Mouse (Mus musculus) liver, adult 2 months (tissue): ENCODE data around the gene Nasp. TPM values are rescaled to one million over a fixed set of nuclear protein-coding genes. Genes with fewer than 3 reads are reported as not detected.

Source experiments
- DNase-seq: peaks from one replicate; pipeline ENCODE4 v3.0.0-alpha.2; 2011; ENCODE audit warnings: low read depth, low spot score; ENCODE audit errors: extremely low read depth
- H3K27ac ChIP-seq: fragments of 200-500 bp; replicated peaks from 2 replicates; pipeline ENCODE4 v1.5.1; 2012; ENCODE audit warnings: low read depth, mild to moderate bottlenecking, control low read depth, inconsistent platforms, low read length; ENCODE audit not compliant: insufficient read depth
- H3K27me3 ChIP-seq: fragments of 200-500 bp; 2 replicates; pipeline ENCODE4 v1.6.1; 2012; ENCODE audit warnings: mild to moderate bottlenecking, moderate library complexity, low read length, inconsistent platforms; ENCODE audit not compliant: control insufficient read depth, insufficient read depth
- H3K36me3 ChIP-seq: fragments of 200-500 bp; 2 replicates; pipeline ENCODE4 v1.6.1; 2012; ENCODE audit warnings: low read length, inconsistent platforms; ENCODE audit not compliant: control insufficient read depth, insufficient read depth
- H3K4me1 ChIP-seq: fragments of 200-500 bp; 2 replicates; pipeline ENCODE4 v1.6.1; 2011; ENCODE audit warnings: low read length; ENCODE audit not compliant: control insufficient read depth, insufficient read depth
- H3K4me3 ChIP-seq: fragments of 200-500 bp; 2 replicates; pipeline ENCODE4 v1.5.1; 2011; ENCODE audit warnings: low read depth, mild to moderate bottlenecking, control low read depth, low read length, moderate library complexity; ENCODE audit not compliant: insufficient read depth
- H3K79me2 ChIP-seq: fragments of 200-500 bp; 2 replicates; pipeline ENCODE4 v1.6.1; 2012; ENCODE audit warnings: inconsistent platforms, mild to moderate bottlenecking, low read length, moderate library complexity; ENCODE audit not compliant: control insufficient read depth, insufficient read depth
- H3K9ac ChIP-seq: fragments of 200-500 bp; 2 replicates; pipeline ENCODE4 v1.6.1; 2012; ENCODE audit warnings: low read depth, mild to moderate bottlenecking, control low read depth, inconsistent platforms, low read length
- CTCF ChIP-seq: fragments of 200-500 bp; IDR thresholded peaks from 2 replicates; pipeline ENCODE4 v1.5.1; 2011; ENCODE audit warnings: low read depth, low read length, control low read depth
- POLR2A ChIP-seq: fragments of 200-500 bp; IDR thresholded peaks from 2 replicates; pipeline ENCODE4 v1.6.1; 2011; ENCODE audit warnings: low read length, control low read depth; ENCODE audit not compliant: insufficient read depth; ENCODE audit errors: extremely low read depth
- WGBS: fragments of 180-500 bp; shearing (Covaris S2); methylation state at CpG from one replicate; pipeline ENCODE4 v1.1.7; 2018; 5-methylcytosine and 5-hydroxymethylcytosine counted together
- polyA plus RNA-seq: library from polyadenylated mRNA; depleted of rRNA; stranded (reverse); fragments of >200 nt; gene quantifications from 2 replicates; pipeline ENCODE4 v1.2.3, GENCODE M21; 2012
- total RNA-seq: library from RNA; depleted of rRNA; stranded (reverse); fragments of >200 nt; gene quantifications from 2 replicates; pipeline ENCODE4 v1.2.3, GENCODE M21; 2014

Nasp gene
- total and polyA plus RNA-seq, 2 experiments = 2.0 to 12.4 TPM

DNA sequence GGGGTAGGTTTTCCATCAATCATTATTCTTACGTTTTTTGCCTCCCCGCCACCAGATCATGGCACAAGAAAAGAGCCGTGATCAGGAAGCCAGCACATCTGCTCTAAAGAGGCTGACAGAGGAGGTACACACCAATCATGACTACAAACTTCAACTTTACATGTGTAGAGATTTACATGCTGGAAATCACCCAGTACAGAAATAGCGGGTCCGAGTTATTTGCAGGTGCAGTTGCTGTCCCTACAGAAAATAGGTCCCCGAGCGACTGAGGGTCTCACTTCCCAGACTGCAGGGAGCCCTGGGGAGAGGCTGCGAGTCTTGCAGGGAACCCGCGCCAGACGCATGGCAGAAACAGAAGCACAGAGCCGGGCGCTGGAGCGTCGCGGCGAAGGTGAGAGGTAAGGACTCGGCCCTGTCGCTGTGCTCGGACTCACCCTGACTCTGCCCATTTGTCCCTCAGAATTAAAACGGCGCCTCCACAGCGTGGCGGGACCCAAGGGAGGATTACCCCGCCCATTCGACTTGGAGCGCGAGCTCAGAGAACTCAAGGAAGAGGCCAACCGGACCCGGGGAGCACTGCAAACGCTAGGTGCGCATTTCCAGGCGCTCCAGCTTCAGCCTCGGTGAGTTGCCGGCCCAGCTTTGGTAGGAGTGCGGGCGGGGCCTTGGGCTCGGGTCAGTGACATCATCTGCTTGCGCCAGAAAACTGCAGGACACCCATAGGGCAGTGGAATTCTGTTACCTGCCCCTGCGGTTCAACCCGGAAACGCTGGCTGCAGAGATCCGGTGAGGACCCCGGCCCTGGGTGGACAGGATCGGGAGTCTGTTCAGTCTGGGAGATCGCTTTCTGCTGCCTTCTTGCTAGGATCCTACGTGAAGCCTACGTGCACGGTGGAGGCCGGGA is 30.5 kb downstream of the Nasp start:
- Histone ChIP-seq H3K4me1 (peaks cover 10% of the 10 kb centered on the region), H3K79me2 (0 out of 2 replicates have a peak, but pooled peaks cover 3% of the 10 kb centered on the region), H3K4me3 (peak overlapping the region; percentile 70), H3K9ac (peak overlapping the region; percentile 72), H3K36me3 (peaks cover 28% of the 10 kb centered on the region), H3K27ac (peak overlapping the region; percentile 58), H3K27me3 (no peaks in the 10 kb centered on the region)
- WGBS = under 1% methylated on average over 50 of the region's 50 CpGs
- TF ChIP-seq CTCF = 0 out of 2 replicates have a peak, but pooled peaks have one; percentile 7
- TF ChIP-seq POLR2A = peak; percentile 34; the same call in 1 of the 2 replicates
- peak; percentile 93 for DNase-seq

DNA sequence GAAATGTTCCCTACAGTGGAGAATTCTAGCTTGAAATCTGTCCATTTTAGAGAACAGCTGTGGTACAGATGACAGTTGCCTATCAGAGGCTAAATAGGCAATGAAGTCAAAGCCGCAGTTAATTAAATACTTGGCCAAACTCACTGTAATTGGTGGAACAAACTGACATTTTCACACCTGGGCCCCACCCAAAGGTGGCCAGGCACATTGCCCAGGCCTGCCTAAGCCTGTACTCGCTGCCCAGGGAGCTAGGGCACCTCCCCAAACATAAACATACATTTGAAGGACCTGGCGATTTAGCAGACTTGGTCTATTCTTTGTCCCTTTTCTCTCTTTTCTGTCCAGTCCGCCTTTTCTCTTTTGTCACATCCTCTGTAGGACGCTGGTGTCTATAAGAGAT is 31.4 kb downstream of the Nasp start, which contains the start of gene Ccdc17:
Ccdc17 (plus strand) TSS at position 276 of the 400 bp plus-strand sequence.
- peak within 1 kb of the TSS; percentile 58 for H3K27ac ChIP-seq
- TF ChIP-seq CTCF = no peak
- no peak for TF ChIP-seq POLR2A
- H3K4me1 ChIP-seq = peaks cover 10% of the 10 kb centered on the region
- H3K9ac ChIP-seq = peak within 1 kb of the TSS; percentile 72
- DNase-seq = no peak
- WGBS = 14% methylated on average over 5 of the region's 5 CpGs
- peak within 1 kb of the TSS; percentile 70 for H3K4me3 ChIP-seq
- H3K27me3 ChIP-seq = no peaks in the 10 kb centered on the region
- H3K79me2 ChIP-seq = 0 out of 2 replicates have a peak, but pooled peaks cover 3% of the 10 kb centered on the region
- H3K36me3 ChIP-seq = peaks cover 28% of the 10 kb centered on the region

DNA sequence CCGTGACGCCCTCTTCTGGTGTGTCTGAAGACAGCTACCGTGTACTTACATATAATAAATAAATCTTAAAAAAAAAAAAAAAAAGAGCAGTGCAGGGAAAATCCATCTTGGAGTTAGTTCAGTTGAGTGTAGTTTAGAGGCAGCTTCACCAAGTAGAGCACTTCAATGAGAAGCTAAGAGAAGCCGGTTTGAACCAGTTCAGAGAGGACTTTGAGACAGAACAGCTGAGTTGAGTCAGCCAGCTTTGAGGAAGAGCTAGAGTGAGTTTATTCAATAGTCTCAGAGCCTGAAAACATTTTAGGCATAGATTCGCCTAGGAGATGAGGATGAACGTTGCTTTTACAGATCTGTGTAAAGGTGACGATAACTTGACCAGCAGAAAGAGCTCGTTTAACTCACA is 31.9 kb downstream of the Nasp start:
- peak; percentile 18 for DNase-seq
- Histone ChIP-seq H3K36me3 (peaks cover 30% of the 10 kb centered on the region), H3K27ac (no peak overlapping the region), H3K79me2 (0 out of 2 replicates have a peak, but pooled peaks cover 3% of the 10 kb centered on the region), H3K4me3 (no peak overlapping the region), H3K4me1 (peaks cover 10% of the 10 kb centered on the region), H3K9ac (no peak overlapping the region), H3K27me3 (no peaks in the 10 kb centered on the region)
- TF ChIP-seq CTCF (no peak), POLR2A (no peak)
- WGBS = 88% methylated on average over 8 of the region's 8 CpGs

DNA sequence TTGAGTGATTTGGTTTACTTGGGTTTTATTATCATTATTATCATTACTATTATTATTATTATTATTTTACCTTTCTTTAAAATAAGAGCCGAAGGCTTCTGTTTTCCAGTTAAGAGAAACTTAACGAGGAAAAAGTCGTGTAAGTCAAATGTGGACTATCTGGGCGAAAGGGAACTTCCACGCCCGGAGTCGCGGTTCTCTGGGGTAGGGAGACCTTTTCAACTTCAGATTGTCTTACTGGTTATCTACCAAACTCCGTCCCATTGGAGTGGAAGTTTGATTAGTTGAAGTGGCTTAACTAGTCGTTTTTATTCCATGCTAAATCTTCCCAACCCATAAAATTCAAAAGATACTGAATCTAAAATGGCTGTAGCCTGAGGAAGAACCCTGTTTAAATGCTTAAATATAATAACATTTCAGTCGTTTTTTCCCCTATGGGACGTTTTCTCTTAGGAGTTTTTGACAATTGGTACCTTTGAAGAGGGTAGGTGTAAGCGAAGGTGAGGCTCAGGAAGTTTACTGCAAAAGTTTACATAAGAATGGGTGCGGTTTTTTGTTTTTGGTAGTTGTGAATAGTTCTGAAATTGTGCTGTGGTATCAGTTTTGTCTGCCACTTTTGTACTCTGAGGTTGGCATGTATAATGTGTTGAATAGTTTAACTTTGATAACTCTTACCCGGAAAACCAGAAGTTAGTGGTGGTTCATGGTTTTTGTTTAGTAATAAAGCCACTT is 69.4 kb downstream of the Nasp start:
- H3K27ac ChIP-seq = peak overlapping the region; percentile 97; the same call in 1 of the 2 replicates
- H3K36me3 ChIP-seq = peaks cover 4% of the 10 kb centered on the region; the same call in 1 of the 2 replicates
- H3K79me2 ChIP-seq = peaks cover 20% of the 10 kb centered on the region; the same call in 1 of the 2 replicates
- no peaks in the 10 kb centered on the region for H3K27me3 ChIP-seq
- TF ChIP-seq POLR2A = no peak
- no peak for TF ChIP-seq CTCF
- WGBS = under 1% methylated on average over 15 of the region's 15 CpGs
- H3K9ac ChIP-seq = peak overlapping the region; percentile 97
- peak; percentile 43 for DNase-seq
- H3K4me3 ChIP-seq = peak overlapping the region; percentile 97
- H3K4me1 ChIP-seq = peaks cover 2% of the 10 kb centered on the region; the same call in 1 of the 2 replicates

DNA sequence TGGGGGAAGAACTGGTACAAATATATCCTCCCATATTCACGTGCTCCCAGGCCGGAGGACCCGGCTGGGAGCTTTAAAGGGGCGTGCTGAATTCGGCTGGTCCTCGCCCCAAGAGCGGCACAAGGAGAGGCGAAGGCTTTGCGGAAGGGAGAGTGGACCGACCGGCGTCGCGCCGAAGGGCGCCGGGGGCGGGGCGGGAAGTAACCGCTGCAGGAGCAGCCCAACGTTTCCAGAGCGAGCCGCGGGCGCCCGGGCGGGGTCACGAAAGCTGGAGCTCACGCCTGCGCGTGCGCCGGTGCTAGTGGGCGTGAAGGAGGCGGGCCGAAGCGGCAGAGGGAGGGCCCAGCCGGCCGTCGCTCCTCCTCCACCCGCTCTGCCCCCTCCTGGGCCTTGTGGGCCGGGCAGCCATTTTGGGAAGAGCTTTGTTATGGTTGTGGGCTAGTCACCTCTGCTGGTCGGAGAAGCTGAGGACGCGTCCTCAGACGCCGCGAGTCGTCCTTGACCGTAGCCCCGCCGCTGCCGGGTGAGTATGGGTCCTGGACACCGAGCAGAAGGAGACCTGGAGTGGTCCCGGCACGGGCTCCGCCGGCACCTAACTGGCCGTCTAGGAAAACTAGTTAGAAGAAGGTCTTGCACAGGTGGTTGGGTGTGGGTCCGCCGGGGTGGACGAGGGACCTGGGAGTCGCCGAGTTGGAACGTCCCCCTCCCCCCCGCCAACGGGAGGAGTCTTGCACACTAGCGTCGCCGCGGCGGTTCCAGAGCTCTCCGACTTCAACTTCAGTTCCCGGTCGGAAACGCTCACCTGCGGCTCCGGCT is 70.2 kb downstream of the Nasp start, which contains the start of gene Gpbp1l1:
Gpbp1l1 (plus strand) TSS at position 353 of the 816 bp plus-strand sequence.
- under 1% methylated on average over 78 of the region's 78 CpGs for WGBS
- Histone ChIP-seq H3K27ac (peak within 1 kb of the TSS; percentile 97), H3K4me3 (peak within 1 kb of the TSS; percentile 97), H3K27me3 (no peaks in the 10 kb centered on the region), H3K36me3 (peaks cover 7% of the 10 kb centered on the region; the same call in 1 of the 2 replicates), H3K9ac (peak within 1 kb of the TSS; percentile 97), H3K79me2 (peaks cover 17% of the 10 kb centered on the region; the same call in 1 of the 2 replicates), H3K4me1 (peaks cover 2% of the 10 kb centered on the region; the same call in 1 of the 2 replicates)
- peak; percentile 83 for DNase-seq
- TF ChIP-seq POLR2A = 0 out of 2 replicates have a peak, but pooled peaks have one; percentile 65
- peak; percentile 33 for TF ChIP-seq CTCF
